Mouse (Mus musculus) myocyte (in vitro differentiated cells): ENCODE measurements around the gene Ankrd22.

Source experiments
- CEBPB ChIP-seq: IDR thresholded peaks from 2 replicates; pipeline ENCODE4 v1.6.1; 2011; ENCODE audit warnings: mild to moderate bottlenecking, moderate library complexity; ENCODE audit not compliant: poor library complexity, insufficient read depth, severe bottlenecking
- E2F4 ChIP-seq: IDR thresholded peaks from one replicate; pipeline ENCODE4 v1.6.1; 2011; ENCODE audit warnings: mild to moderate bottlenecking, control low read depth, moderate library complexity; ENCODE audit not compliant: insufficient read depth
- MYOD1 ChIP-seq, 3 experiments: IDR thresholded peaks; one replicate each; pipeline ENCODE4 v1.6.1; 2011; ENCODE audit warnings: control low read depth in 2 of 3, low read depth in 2 of 3, mild to moderate bottlenecking in 2 of 3, moderate library complexity in 1 of 3; ENCODE audit not compliant: insufficient read length in 2 of 3, control insufficient read depth in 1 of 3
- MYOG ChIP-seq, 3 experiments: IDR thresholded peaks; one replicate each; pipeline ENCODE4 v1.6.1; 2011; ENCODE audit warnings: control low read depth in 2 of 3, low read depth in 2 of 3, mild to moderate bottlenecking in 2 of 3; ENCODE audit not compliant: insufficient read length in 2 of 3, control insufficient read depth in 1 of 3, insufficient read depth in 1 of 3
- POLR2A ChIP-seq: IDR thresholded peaks from one replicate; pipeline ENCODE4 v1.6.1; 2011; ENCODE audit warnings: low read depth, mild to moderate bottlenecking, control low read depth, moderate library complexity; ENCODE audit not compliant: insufficient read length
- TCF12 ChIP-seq: IDR thresholded peaks from one replicate; pipeline ENCODE4 v1.6.1; 2011; ENCODE audit warnings: mild to moderate bottlenecking, control low read depth; ENCODE audit not compliant: poor library complexity, insufficient read depth, severe bottlenecking
- USF1 ChIP-seq: IDR thresholded peaks from one replicate; pipeline ENCODE4 v1.6.1; 2011; ENCODE audit warnings: low read depth, mild to moderate bottlenecking, control low read depth, moderate library complexity

GRCm38 (mm10) chr19:34151909-34152308 lies 13.9 kb downstream of the Ankrd22 start:
- TF ChIP-seq TCF12 (no peak), POLR2A (no peak), USF1 (no peak), MYOD1 (IDR thresholded peaks at IDR 0.05; ENCODE audit: control insufficient read depth in 1 of 3, insufficient read length in 2 of 3, low read depth in 2 of 3) (no peak), MYOG (IDR thresholded peaks at IDR 0.05; ENCODE audit: control insufficient read depth in 1 of 3, insufficient read depth in 1 of 3, insufficient read length in 2 of 3, low read depth in 2 of 3) (no peak), CEBPB (no peak), E2F4 (no peak)
